Mouse (Mus musculus): Measurements from ENCODE around the gene Pde4a. TPM values are rescaled to one million over a fixed set of nuclear protein-coding genes. Genes with fewer than 3 reads are reported as not detected.

The Pde4a gene
- polyA plus RNA-seq, 1 experiment from 2014 or later = 3.8 TPM

GRCm38 (mm10) chr9:21206848-21207247 lies 41.3 kb downstream of the Pde4a start:
- Histone ChIP-seq H3K4me3 (ENCODE audit: low read depth, low read length) (no peak overlapping the region), H3K27me3 (ENCODE audit: control insufficient read depth, insufficient read depth, low read length) (no peaks in the 10 kb centered on the region), H3K9me3 (replicated peaks; ENCODE audit: control insufficient read depth, low read length) (no peaks in the 10 kb centered on the region), H3K4me2 (ENCODE audit: low read depth, low read length) (no peak overlapping the region), H3K4me1 (ENCODE audit: control insufficient read depth, insufficient read depth, low read length) (no peaks in the 10 kb centered on the region), H3K27ac (replicated peaks; ENCODE audit: low read depth, low read length) (no peak overlapping the region), H3K36me3 (replicated peaks; ENCODE audit: control insufficient read depth, insufficient read depth, low read depth, low read length) (no peaks in the 10 kb centered on the region), H3K9ac (replicated peaks; ENCODE audit: low read length) (no peak overlapping the region)
- 93% methylated on average over 6 of the region's 6 CpGs for WGBS
- ATAC-seq (replicated peaks; ENCODE audit: insufficient number of reproducible peaks, low FRiP score, low TSS enrichment, low read depth) = no peak
- DNase-seq (ENCODE audit: low spot score) = no peak

- ATAC-seq (replicated peaks; ENCODE audit: insufficient number of reproducible peaks, low FRiP score, low TSS enrichment, low read depth) = no peak
- WGBS = 79% methylated on average over 2 of the region's 2 CpGs
These were observed 43.1 kb downstream of the Pde4a start for GRCm38 (mm10) chr9:21208626-21209025.

GRCm38 (mm10) chr9:21210821-21211220 lies 45.3 kb downstream of the Pde4a start:
- no peaks in the 10 kb centered on the region for H3K9me3 ChIP-seq (replicated peaks; ENCODE audit: control insufficient read depth, low read length)
- H3K27me3 ChIP-seq (ENCODE audit: control insufficient read depth, insufficient read depth, low read length) = no peaks in the 10 kb centered on the region
- no peaks in the 10 kb centered on the region for H3K36me3 ChIP-seq (replicated peaks; ENCODE audit: control insufficient read depth, insufficient read depth, low read depth, low read length)
- no peak overlapping the region for H3K27ac ChIP-seq (replicated peaks; ENCODE audit: low read depth, low read length)
- WGBS = 69% methylated on average over 6 of the region's 6 CpGs
- H3K4me1 ChIP-seq (ENCODE audit: control insufficient read depth, insufficient read depth, low read length) = no peaks in the 10 kb centered on the region
- no peak overlapping the region for H3K4me3 ChIP-seq (ENCODE audit: low read depth, low read length)
- DNase-seq (ENCODE audit: low spot score) = no peak
- no peak for ATAC-seq (replicated peaks; ENCODE audit: insufficient number of reproducible peaks, low FRiP score, low TSS enrichment, low read depth)
- H3K9ac ChIP-seq (replicated peaks; ENCODE audit: low read length) = no peak overlapping the region
- H3K4me2 ChIP-seq (ENCODE audit: low read depth, low read length) = no peak overlapping the region

More at GRCm38 (mm10) chr9:21208626-21209025, 43.1 kb downstream of the Pde4a start:
- Histone ChIP-seq H3K4me3 (ENCODE audit: low read depth, low read length) (no peak overlapping the region), H3K4me2 (ENCODE audit: low read depth, low read length) (no peak overlapping the region), H3K9me3 (replicated peaks; ENCODE audit: control insufficient read depth, low read length) (no peaks in the 10 kb centered on the region), H3K27me3 (ENCODE audit: control insufficient read depth, insufficient read depth, low read length) (no peaks in the 10 kb centered on the region), H3K9ac (replicated peaks; ENCODE audit: low read length) (no peak overlapping the region), H3K27ac (replicated peaks; ENCODE audit: low read depth, low read length) (no peak overlapping the region), H3K4me1 (ENCODE audit: control insufficient read depth, insufficient read depth, low read length) (no peaks in the 10 kb centered on the region), H3K36me3 (replicated peaks; ENCODE audit: control insufficient read depth, insufficient read depth, low read depth, low read length) (no peaks in the 10 kb centered on the region)
- DNase-seq (ENCODE audit: low spot score) = no peak

- Histone ChIP-seq H3K36me3 (replicated peaks; ENCODE audit: control insufficient read depth, insufficient read depth, low read depth, low read length) (no peaks in the 10 kb centered on the region), H3K4me1 (ENCODE audit: control insufficient read depth, insufficient read depth, low read length) (no peaks in the 10 kb centered on the region), H3K4me2 (ENCODE audit: low read depth, low read length) (no peak overlapping the region), H3K9ac (replicated peaks; ENCODE audit: low read length) (no peak overlapping the region), H3K9me3 (replicated peaks; ENCODE audit: control insufficient read depth, low read length) (no peaks in the 10 kb centered on the region), H3K27ac (replicated peaks; ENCODE audit: low read depth, low read length) (no peak overlapping the region), H3K27me3 (ENCODE audit: control insufficient read depth, insufficient read depth, low read length) (no peaks in the 10 kb centered on the region), H3K4me3 (ENCODE audit: low read depth, low read length) (no peak overlapping the region)
- WGBS = 80% methylated on average over 7 of the region's 7 CpGs
- no peak for ATAC-seq (replicated peaks; ENCODE audit: insufficient number of reproducible peaks, low FRiP score, low TSS enrichment, low read depth)
- DNase-seq (ENCODE audit: low spot score) = no peak
These were observed 46.1 kb downstream of the Pde4a start for GRCm38 (mm10) chr9:21211624-21212023.

- no peaks in the 10 kb centered on the region for H3K27me3 ChIP-seq (ENCODE audit: control insufficient read depth, insufficient read depth, low read length)
- WGBS = 28% methylated on average over 7 of the region's 7 CpGs
- H3K4me2 ChIP-seq (ENCODE audit: low read depth, low read length) = no peak overlapping the region
- no peak overlapping the region for H3K9ac ChIP-seq (replicated peaks; ENCODE audit: low read length)
- no peak overlapping the region for H3K27ac ChIP-seq (replicated peaks; ENCODE audit: low read depth, low read length)
- ATAC-seq (replicated peaks; ENCODE audit: insufficient number of reproducible peaks, low FRiP score, low TSS enrichment, low read depth) (no peak), DNase-seq (ENCODE audit: low spot score) (peak; percentile 79)
- no peaks in the 10 kb centered on the region for H3K36me3 ChIP-seq (replicated peaks; ENCODE audit: control insufficient read depth, insufficient read depth, low read depth, low read length)
- no peaks in the 10 kb centered on the region for H3K4me1 ChIP-seq (ENCODE audit: control insufficient read depth, insufficient read depth, low read length)
- H3K4me3 ChIP-seq (ENCODE audit: low read depth, low read length) = no peak overlapping the region
- H3K9me3 ChIP-seq (replicated peaks; ENCODE audit: control insufficient read depth, low read length) = no peaks in the 10 kb centered on the region
These were observed 48.2 kb downstream of the Pde4a start for GRCm38 (mm10) chr9:21213617-21214190.

GRCm38 (mm10) chr9:21216050-21216841 lies 50.7 kb downstream of the Pde4a start:
- Histone ChIP-seq H3K36me3 (replicated peaks; ENCODE audit: control insufficient read depth, insufficient read depth, low read depth, low read length) (no peaks in the 10 kb centered on the region), H3K4me3 (ENCODE audit: low read depth, low read length) (no peak overlapping the region), H3K4me1 (ENCODE audit: control insufficient read depth, insufficient read depth, low read length) (no peaks in the 10 kb centered on the region), H3K27me3 (ENCODE audit: control insufficient read depth, insufficient read depth, low read length) (no peaks in the 10 kb centered on the region), H3K27ac (replicated peaks; ENCODE audit: low read depth, low read length) (no peak overlapping the region), H3K9ac (replicated peaks; ENCODE audit: low read length) (no peak overlapping the region), H3K4me2 (ENCODE audit: low read depth, low read length) (no peak overlapping the region), H3K9me3 (replicated peaks; ENCODE audit: control insufficient read depth, low read length) (no peaks in the 10 kb centered on the region)
- WGBS = 61% methylated on average over 19 of the region's 25 CpGs
- ATAC-seq (replicated peaks; ENCODE audit: insufficient number of reproducible peaks, low FRiP score, low TSS enrichment, low read depth) (no peak), DNase-seq (ENCODE audit: low spot score) (no peak)

GRCm38 (mm10) chr9:21219820-21220219 lies 54.3 kb downstream of the Pde4a start:
- no peak for ATAC-seq (replicated peaks; ENCODE audit: insufficient number of reproducible peaks, low FRiP score, low TSS enrichment, low read depth)
- Histone ChIP-seq H3K27ac (replicated peaks; ENCODE audit: low read depth, low read length) (no peak overlapping the region), H3K9ac (replicated peaks; ENCODE audit: low read length) (no peak overlapping the region), H3K4me3 (ENCODE audit: low read depth, low read length) (no peak overlapping the region), H3K36me3 (replicated peaks; ENCODE audit: control insufficient read depth, insufficient read depth, low read depth, low read length) (no peaks in the 10 kb centered on the region), H3K27me3 (ENCODE audit: control insufficient read depth, insufficient read depth, low read length) (no peaks in the 10 kb centered on the region), H3K9me3 (replicated peaks; ENCODE audit: control insufficient read depth, low read length) (no peaks in the 10 kb centered on the region), H3K4me2 (ENCODE audit: low read depth, low read length) (no peak overlapping the region), H3K4me1 (ENCODE audit: control insufficient read depth, insufficient read depth, low read length) (no peaks in the 10 kb centered on the region)
- no peak for DNase-seq (ENCODE audit: low spot score)
- 55% methylated on average over 3 of the region's 3 CpGs for WGBS
